Mouse (Mus musculus) ovary, postnatal 10 days (tissue): Measurements from ENCODE around the gene Iqub.

Experiments used
- DNase-seq: peaks from one replicate; pipeline ENCODE4 v3.0.0; 2022; ENCODE audit warnings: low spot score

The Iqub gene

DNA sequence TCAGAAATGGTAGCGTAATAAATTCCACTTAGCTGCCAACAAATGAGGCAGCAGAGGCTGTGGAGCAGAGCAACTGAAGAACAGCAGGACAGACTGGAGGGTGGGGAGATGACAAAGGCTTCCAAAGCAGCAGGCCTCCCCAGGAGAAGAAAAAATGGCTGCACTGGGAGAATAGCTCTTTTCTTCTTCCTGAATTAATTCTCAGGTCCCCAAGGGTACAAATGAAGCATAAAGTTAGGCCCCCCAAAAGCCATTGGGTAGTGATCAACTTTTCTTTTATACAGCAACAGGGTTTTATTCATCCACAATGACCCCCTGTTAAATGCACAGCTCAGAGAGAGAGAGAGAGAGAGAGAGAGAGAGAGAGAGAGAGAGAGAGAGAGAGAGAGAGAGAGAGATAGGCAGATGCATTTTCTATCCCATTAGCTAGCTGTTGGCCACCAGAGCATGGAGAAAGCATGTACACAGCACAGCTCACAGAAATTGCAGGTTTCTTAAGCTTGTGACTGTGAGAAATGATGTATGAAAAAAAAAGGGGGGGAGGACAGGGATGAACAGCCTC is 44.2 kb downstream of the Iqub start:
- DNase-seq = no peak

DNA sequence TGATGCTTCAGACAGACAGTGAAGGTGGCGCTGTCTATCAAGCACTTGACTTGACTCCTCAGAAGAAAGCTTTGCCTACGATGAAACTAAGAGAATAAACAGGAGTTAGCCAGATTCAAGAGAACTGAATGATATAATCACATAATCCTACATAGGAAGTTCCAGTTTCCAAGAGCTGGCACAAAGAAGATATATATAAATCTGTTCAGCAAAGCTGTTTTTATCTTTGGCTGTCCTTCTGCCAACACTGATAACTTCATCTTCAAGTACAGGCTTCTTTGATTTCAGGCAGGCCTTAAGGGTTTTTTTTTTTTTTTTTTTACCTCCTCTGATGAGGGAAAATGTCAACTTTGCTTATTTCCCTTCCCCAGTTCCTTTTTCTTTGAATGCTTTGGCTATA is 44.7 kb downstream of the Iqub start:
- DNase-seq = no peak

- DNase-seq = peak; percentile 23
Measured at GRCm38 (mm10) chr6:24456097-24456496, 58.8 kb downstream of the Iqub start.

- DNase-seq = no peak
Measured at GRCm38 (mm10) chr6:24451026-24451821, 63.6 kb downstream of the Iqub start.

- no peak for DNase-seq
Measured at GRCm38 (mm10) chr6:24450241-24450640, 64.6 kb downstream of the Iqub start.

- no peak for DNase-seq
Measured at GRCm38 (mm10) chr6:24416056-24416455, 98.8 kb downstream of the Iqub start.

DNA sequence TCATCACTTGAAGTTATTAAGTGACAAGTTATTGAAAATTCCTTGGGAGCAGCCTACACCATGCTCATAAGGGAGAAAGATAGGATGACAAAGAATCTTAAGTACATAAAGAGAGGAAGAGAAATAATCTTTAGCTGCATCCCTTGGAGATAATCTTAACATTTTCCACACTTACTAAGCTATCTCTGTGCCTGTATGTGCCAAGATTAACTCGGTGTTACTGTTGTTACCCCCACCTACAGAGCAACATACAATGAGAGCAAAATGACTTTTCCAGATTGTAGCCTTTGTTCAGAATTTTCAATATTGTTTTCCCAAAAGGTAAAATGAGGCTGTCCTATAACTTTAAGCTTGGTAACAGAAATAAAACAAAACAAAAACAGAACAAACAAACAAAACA is 99.4 kb downstream of the Iqub start:
- no peak for DNase-seq

DNA sequence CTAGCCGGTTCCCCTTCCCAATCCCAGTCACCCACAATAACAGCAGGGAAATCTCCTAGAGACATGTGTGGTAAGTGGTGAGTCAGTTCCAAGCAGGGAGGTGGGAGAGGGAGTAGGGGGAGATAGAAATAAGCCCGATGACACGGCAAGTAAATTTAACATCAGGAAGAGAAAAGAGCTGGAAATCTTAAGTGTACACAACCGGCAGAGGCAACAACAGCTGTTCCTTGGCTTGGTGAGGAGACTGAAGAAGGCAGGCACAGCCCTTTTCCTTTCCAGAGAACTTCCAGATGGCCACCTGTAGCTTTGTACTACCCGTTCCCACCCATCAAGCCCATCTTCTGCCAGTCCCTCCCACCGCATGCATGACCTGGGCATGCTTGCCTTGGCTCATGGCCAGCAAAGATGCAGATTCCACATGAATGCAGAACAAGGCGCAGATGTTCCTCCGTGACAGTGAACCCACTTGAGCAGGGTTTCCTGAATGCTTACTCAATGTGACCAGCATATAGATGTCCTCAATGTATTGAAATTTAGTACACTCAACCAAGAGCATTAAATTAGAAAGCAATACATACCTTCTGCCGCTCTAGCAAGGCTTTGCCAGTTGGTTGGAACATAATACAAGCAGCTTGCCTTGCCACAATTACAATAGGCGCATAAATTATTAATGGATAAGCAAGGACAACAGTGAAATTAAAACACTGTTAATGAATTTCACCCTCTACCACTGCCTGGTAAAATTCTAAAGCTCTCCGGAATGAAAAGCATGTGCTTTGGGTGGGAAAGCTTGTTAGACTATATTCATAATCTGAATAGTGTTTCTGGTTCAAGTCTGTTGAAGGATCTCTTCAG is 106.1 kb downstream of the Iqub start:
- no peak for DNase-seq

DNA sequence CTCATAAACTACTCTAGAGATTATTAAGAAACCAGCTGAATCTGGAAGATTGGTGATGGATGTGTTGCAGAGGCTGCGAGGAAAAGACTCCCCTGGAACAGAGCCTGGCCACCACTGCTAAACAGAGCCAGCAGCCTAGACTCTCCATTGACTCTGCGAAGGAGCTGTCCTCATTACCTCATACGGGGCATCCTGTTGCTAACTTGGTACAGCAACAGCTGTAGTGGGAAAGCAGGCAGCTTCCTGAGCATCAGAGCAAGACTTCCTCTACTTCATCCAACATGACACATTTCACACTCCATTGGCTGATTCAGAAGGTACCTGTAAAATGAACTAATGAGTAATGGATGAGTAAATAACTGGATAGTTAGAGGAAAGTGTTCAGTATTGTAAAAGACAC is 107.1 kb downstream of the Iqub start:
- DNase-seq = no peak

GRCm38 (mm10) chr6:24397237-24397647 is 117.6 kb downstream of the Iqub start:
- DNase-seq = no peak
